In genomic region chr2:33717378-33717777, GRCm38 (mm10) we compare ENCODE assay signal across 12 mouse cellular contexts.
DNase-seq lines count a peak whose midpoint lies in the region; ATAC-seq and TF ChIP-seq lines count a peak whose summit lies in the region.
"Had no signal": no experiment of that assay in that cellular context is flagged by ENCODE, and none has a peak within 500 bp of the region (broad histone marks: within the 10 kb centered on the region; RNA-seq: fewer than 3 reads in every experiment).

No protein-coding gene starts in this region.

- no peak overlapping the region for H3K9ac ChIP-seq in intestine, embryonic 14.5 days (ENCODE audit: low read length)
- no peak overlapping the region for H3K9ac ChIP-seq in intestine, embryonic 15.5 days
- H3K9ac ChIP-seq in embryonic facial prominence, embryonic 12.5 days, result no peak overlapping the region
- H3K9ac ChIP-seq in hindbrain, postnatal 0 days (replicated peaks; ENCODE audit: low read length), result no peak overlapping the region
- H3K9ac ChIP-seq in neural tube, embryonic 13.5 days, result 0 out of 2 replicates have a peak overlapping the region, but pooled peaks have one; percentile 22
- H3K9ac ChIP-seq: liver, embryonic 14.5 days had no signal

- no peak for TF ChIP-seq CTCF in hindbrain, postnatal 0 days (IDR thresholded peaks at IDR 0.05; ENCODE audit: low read depth)
- no peak for TF ChIP-seq CTCF in kidney, adult 2 months (conservative IDR thresholded peaks at IDR 0.05; ENCODE audit: insufficient read depth, insufficient read length, low read depth, low read length)

- no peak for ATAC-seq in intestine, embryonic 14.5 days (replicated peaks; ENCODE audit: low FRiP score, low TSS enrichment, low read depth)
- ATAC-seq in intestine, embryonic 15.5 days, result no peak
- no peak for ATAC-seq in embryonic facial prominence, embryonic 12.5 days (ENCODE audit: insufficient number of reproducible peaks, insufficient read depth, low FRiP score, low TSS enrichment)
- ATAC-seq in hindbrain, postnatal 0 days, result no peak
- ATAC-seq in neural tube, embryonic 13.5 days (ENCODE audit: low read depth), result no peak

- H3K27ac ChIP-seq in intestine, embryonic 14.5 days (ENCODE audit: low read depth), result no peak overlapping the region
- H3K27ac ChIP-seq in intestine, embryonic 15.5 days, result no peak overlapping the region
- H3K27ac ChIP-seq in embryonic facial prominence, embryonic 12.5 days, result no peak overlapping the region; the same call in 1 of the 2 replicates
- H3K27ac ChIP-seq in hindbrain, postnatal 0 days, result no peak overlapping the region
- H3K27ac ChIP-seq in neural tube, embryonic 13.5 days (replicated peaks), result 0 out of 2 replicates have a peak overlapping the region, but pooled peaks have one; percentile 38
- H3K27ac ChIP-seq in kidney, adult 2 months (ENCODE audit: insufficient read depth, low read depth, low read length), result no peak overlapping the region
- H3K27ac ChIP-seq: liver, embryonic 14.5 days had no signal

- H3K4me3 ChIP-seq in intestine, embryonic 14.5 days (ENCODE audit: low read depth, low read length), result no peak overlapping the region
- no peak overlapping the region for H3K4me3 ChIP-seq in intestine, embryonic 15.5 days (replicated peaks)
- H3K4me3 ChIP-seq in embryonic facial prominence, embryonic 12.5 days, result no peak overlapping the region
- H3K4me3 ChIP-seq in hindbrain, postnatal 0 days (ENCODE audit: low read length), result no peak overlapping the region
- H3K4me3 ChIP-seq in neural tube, embryonic 13.5 days, result no peak overlapping the region
- H3K4me3 ChIP-seq in kidney, adult 2 months (ENCODE audit: insufficient read depth, low read depth, low read length), result no peak overlapping the region
- H3K4me3 ChIP-seq: myocyte had no signal

- WGBS in intestine, embryonic 14.5 days, result 28% methylated on average over 11 of the region's 11 CpGs
- WGBS in intestine, embryonic 15.5 days, result 25% methylated on average over 11 of the region's 11 CpGs
- WGBS in embryonic facial prominence, embryonic 12.5 days, result 8% methylated on average over 11 of the region's 11 CpGs
- WGBS in hindbrain, postnatal 0 days, result 51% methylated on average over 11 of the region's 11 CpGs
- WGBS in neural tube, embryonic 13.5 days, result 31% methylated on average over 11 of the region's 11 CpGs
- WGBS in kidney, adult 2 months, result 43% methylated on average over 11 of the region's 11 CpGs

- TF ChIP-seq POLR2A in kidney, adult 2 months (IDR thresholded peaks at IDR 0.05; ENCODE audit: low read depth, low read length), result no peak

- no peaks in the 10 kb centered on the region for H3K9me3 ChIP-seq in intestine, embryonic 14.5 days (ENCODE audit: control insufficient read depth, low read length)
- no peaks in the 10 kb centered on the region for H3K9me3 ChIP-seq in intestine, embryonic 15.5 days
- no peaks in the 10 kb centered on the region for H3K9me3 ChIP-seq in embryonic facial prominence, embryonic 12.5 days
- H3K9me3 ChIP-seq in hindbrain, postnatal 0 days (ENCODE audit: low read length), result no peaks in the 10 kb centered on the region
- no peaks in the 10 kb centered on the region for H3K9me3 ChIP-seq in neural tube, embryonic 13.5 days

- peak overlapping the region; percentile 39 for H3K4me2 ChIP-seq in intestine, embryonic 14.5 days (ENCODE audit: low read length)
- H3K4me2 ChIP-seq in intestine, embryonic 15.5 days (replicated peaks), result no peak overlapping the region
- H3K4me2 ChIP-seq in embryonic facial prominence, embryonic 12.5 days (replicated peaks), result peak overlapping the region; percentile 46
- peak overlapping the region; percentile 30; the same call in 1 of the 2 replicates for H3K4me2 ChIP-seq in hindbrain, postnatal 0 days (ENCODE audit: low read depth, low read length)
- peak overlapping the region; percentile 40 for H3K4me2 ChIP-seq in neural tube, embryonic 13.5 days

- peaks cover 12% of the 10 kb centered on the region for H3K4me1 ChIP-seq in intestine, embryonic 14.5 days (replicated peaks; ENCODE audit: control insufficient read depth, insufficient read depth, low read length)
- peaks cover 10% of the 10 kb centered on the region for H3K4me1 ChIP-seq in intestine, embryonic 15.5 days (replicated peaks)
- H3K4me1 ChIP-seq in embryonic facial prominence, embryonic 12.5 days, result peaks cover 65% of the 10 kb centered on the region
- peaks cover 17% of the 10 kb centered on the region; the same call in 1 of the 2 replicates for H3K4me1 ChIP-seq in hindbrain, postnatal 0 days (ENCODE audit: insufficient read depth, low read length)
- H3K4me1 ChIP-seq in neural tube, embryonic 13.5 days (replicated peaks), result peaks cover 81% of the 10 kb centered on the region
- H3K4me1 ChIP-seq in kidney, adult 2 months (ENCODE audit: control insufficient read depth, insufficient read depth, low read length), result no peaks in the 10 kb centered on the region

- peaks cover 34% of the 10 kb centered on the region for H3K27me3 ChIP-seq in intestine, embryonic 14.5 days (replicated peaks; ENCODE audit: control insufficient read depth, insufficient read depth, low read length)
- peaks cover 31% of the 10 kb centered on the region for H3K27me3 ChIP-seq in intestine, embryonic 15.5 days (replicated peaks)
- H3K27me3 ChIP-seq in embryonic facial prominence, embryonic 12.5 days, result peaks cover 22% of the 10 kb centered on the region; the same call in 1 of the 2 replicates
- peaks cover 4% of the 10 kb centered on the region; the same call in 1 of the 2 replicates for H3K27me3 ChIP-seq in hindbrain, postnatal 0 days (ENCODE audit: insufficient read depth, low read length)
- H3K27me3 ChIP-seq in neural tube, embryonic 13.5 days, result peaks cover 21% of the 10 kb centered on the region
- peaks cover 2% of the 10 kb centered on the region; the same call in 1 of the 2 replicates for H3K27me3 ChIP-seq in kidney, adult 2 months (replicated peaks; ENCODE audit: control insufficient read depth, insufficient read depth, low read length)

- no peak for DNase-seq in intestine, embryonic 14.5 days (ENCODE audit: low spot score)
- no peak for DNase-seq in hindbrain, postnatal 0 days (ENCODE audit: low spot score)
- no peak for DNase-seq in natural killer cell, adult 2 months (ENCODE audit: low spot score in 2 of 2)
- DNase-seq in kidney, adult 2 months, result no peak
- DNase-seq: adrenal gland, postnatal 25 days; cerebellum, postnatal 25 days; thymus, postnatal 4 days had no signal

- no peaks in the 10 kb centered on the region for H3K36me3 ChIP-seq in intestine, embryonic 14.5 days (ENCODE audit: control insufficient read depth, insufficient read depth, low read length)
- no peaks in the 10 kb centered on the region for H3K36me3 ChIP-seq in intestine, embryonic 15.5 days
- no peaks in the 10 kb centered on the region for H3K36me3 ChIP-seq in embryonic facial prominence, embryonic 12.5 days
- H3K36me3 ChIP-seq in hindbrain, postnatal 0 days (ENCODE audit: insufficient read depth, low read length), result no peaks in the 10 kb centered on the region
- H3K36me3 ChIP-seq in neural tube, embryonic 13.5 days, result no peaks in the 10 kb centered on the region
- H3K36me3 ChIP-seq in kidney, adult 2 months (ENCODE audit: control insufficient read depth, insufficient read depth, low read length), result no peaks in the 10 kb centered on the region
